Mouse (Mus musculus): ENCODE measurements around the gene Ubtd2.
"Not testable (repeated sequence)": the region's sequence is repeated elsewhere in the genome, so short reads cannot be mapped to it uniquely, and the experiment has no call there.

Gene Ubtd2

DNA sequence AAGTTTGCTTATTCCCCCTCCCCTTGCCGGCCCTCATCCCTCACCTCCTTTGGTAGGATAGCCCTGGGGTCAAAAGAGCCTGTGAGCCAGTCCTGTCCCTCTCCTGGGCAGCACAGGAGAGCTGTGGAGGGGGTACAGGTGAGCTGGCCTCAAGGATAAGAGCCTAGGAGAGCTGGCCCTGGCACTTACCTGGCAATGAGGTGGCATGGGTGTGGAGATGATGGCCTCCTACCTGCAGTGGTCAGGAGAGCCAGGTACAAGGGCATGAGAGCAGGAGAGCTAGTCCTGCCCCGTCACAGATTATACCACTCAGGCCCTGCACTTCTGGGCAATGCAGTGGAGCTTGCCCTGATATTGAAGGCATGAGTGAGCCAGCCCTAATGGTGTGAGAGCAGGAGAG is 9.1 kb downstream of the Ubtd2 start:
- DNase-seq (ENCODE audit: low read depth, low spot score), result no peak

- DNase-seq (ENCODE audit: low read depth, low spot score), result no peak
These were observed 16.8 kb downstream of the Ubtd2 start for GRCm38 (mm10) chr11:32471925-32472324.

GRCm38 (mm10) chr11:32474725-32475124 is 19.6 kb downstream of the Ubtd2 start:
- DNase-seq (ENCODE audit: low read depth, low spot score), result no peak

DNA sequence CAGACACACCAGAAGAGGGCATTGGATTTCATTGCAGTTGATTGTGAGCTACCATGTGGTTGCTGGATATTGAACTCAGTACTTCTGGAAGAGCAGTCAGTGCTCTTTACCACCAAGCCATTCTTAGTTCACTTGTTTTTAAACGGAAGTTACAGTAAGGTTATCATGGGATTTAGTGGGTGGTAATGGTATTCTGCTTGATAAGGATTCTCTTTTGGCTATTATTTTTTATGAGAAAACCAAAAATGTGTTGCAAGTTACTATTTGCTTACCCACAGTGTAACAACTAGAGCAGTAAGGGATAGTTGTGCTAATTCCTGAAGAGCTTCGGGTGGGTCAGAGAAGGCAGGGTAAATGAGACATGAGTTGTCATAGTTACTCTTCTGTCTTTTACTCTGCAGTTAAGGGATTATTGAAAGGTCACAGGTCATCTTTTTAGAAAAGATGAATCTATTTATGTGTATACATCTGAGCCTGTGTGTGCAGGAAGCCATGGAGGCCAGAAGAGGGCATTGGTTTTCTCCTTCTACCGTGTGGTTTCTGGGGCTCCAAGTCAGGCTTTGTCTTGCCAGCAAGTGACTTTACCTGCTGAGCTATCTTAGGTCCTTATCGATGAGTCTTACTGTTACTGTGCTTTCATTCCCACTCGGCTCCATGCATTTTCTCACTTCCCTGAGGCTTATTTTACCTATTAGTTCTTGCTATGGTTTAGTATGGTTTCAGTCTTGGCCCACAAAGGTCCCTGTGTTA is 20.5 kb downstream of the Ubtd2 start:
- no peak for DNase-seq (ENCODE audit: low read depth, low spot score)

- DNase-seq (ENCODE audit: low read depth, low spot score), result no peak
These were observed 26.4 kb downstream of the Ubtd2 start for GRCm38 (mm10) chr11:32481525-32481924.

- DNase-seq (ENCODE audit: low read depth, low spot score), result no peak
These were observed 30.1 kb downstream of the Ubtd2 start for GRCm38 (mm10) chr11:32485290-32485689.

DNA sequence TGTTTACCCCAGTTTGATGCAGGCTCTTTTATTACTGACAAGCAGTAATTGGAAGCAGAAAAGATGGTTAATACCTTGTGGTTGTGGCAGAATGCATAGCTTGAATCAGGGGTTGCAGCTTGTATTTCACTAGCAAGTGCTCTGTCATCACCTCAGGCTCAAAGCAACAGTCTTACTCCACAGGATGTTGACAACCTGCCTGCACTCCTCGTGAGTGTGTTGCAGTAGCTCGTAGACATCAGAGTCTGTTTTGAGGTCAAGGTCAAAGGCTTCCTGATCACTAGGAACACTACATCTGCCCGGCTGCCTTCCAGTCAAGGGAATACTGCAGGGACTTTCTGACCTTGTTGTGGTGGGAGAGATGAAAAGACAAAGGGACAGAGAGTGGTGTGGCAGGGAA is 31.5 kb downstream of the Ubtd2 start:
- DNase-seq (ENCODE audit: low read depth, low spot score), result no peak

- DNase-seq (ENCODE audit: low read depth, low spot score), result no peak
These were observed 32.3 kb downstream of the Ubtd2 start for GRCm38 (mm10) chr11:32487501-32487900.

GRCm38 (mm10) chr11:32488344-32488743 is 33.2 kb downstream of the Ubtd2 start:
- no peak for DNase-seq (ENCODE audit: low read depth, low spot score)

DNA sequence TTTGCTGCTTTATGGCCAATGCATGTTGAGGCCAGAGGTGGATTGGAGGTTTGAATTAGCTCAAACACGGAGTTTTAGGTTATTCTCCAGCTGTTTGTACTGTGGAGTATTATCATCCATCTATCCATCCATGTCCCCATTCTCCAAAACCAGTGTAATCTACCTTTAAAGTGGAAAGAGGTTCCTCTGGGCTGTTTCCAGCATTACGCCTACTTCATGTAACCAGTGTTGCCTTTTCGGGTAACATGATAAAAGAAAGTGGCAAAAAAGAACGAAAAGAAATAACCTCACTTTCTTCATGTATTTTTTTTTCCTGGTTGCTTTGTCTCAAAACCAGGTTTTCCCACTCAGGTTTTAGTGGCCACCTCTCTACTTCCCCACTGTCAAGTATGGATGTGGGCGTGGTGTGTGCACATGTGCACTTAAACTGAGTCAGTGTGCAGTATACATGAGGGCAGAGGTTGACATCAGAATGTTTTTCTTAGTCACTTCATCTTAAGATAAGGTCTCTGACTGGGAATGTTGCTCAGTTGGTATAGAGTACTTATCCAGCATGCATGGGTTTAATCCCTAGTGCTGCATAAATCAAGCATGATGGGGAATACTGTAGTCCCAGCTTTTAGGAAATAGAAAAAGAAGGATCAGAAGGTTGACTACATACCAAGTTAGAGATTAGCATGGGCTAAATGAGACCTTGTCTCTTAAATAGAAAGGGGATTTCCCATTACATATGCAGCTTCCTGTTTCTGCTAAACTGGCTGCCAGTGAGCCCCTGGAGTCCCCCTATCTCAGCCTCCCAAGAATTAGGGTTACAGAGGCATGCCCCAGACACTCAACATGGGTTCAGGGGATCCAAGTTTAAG is 33.9 kb downstream of the Ubtd2 start:
- no peak for DNase-seq (ENCODE audit: low read depth, low spot score)

- DNase-seq (ENCODE audit: low read depth, low spot score), result no peak
These were observed 35.9 kb downstream of the Ubtd2 start for GRCm38 (mm10) chr11:32491079-32491478.

DNA sequence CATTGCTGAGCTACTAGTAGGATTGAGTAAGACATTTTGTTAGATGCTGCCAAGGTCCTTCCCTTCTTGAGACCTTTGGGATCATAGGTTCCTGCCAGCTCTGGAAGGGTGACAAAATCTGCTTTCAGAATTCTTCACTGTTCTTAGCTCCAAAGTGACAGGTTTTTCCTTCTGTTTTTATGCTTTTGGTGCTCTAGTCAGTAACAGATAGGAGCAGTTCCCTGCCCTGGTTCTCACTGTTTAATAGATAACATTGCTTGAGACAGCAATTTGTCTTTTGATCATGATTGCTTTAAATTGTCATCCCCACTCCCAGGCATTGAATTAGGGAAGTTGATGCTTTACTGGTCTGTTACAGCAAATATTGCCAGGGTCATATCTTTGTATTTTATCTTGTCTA is 38.1 kb downstream of the Ubtd2 start:
- DNase-seq (ENCODE audit: low read depth, low spot score), result no peak

DNA sequence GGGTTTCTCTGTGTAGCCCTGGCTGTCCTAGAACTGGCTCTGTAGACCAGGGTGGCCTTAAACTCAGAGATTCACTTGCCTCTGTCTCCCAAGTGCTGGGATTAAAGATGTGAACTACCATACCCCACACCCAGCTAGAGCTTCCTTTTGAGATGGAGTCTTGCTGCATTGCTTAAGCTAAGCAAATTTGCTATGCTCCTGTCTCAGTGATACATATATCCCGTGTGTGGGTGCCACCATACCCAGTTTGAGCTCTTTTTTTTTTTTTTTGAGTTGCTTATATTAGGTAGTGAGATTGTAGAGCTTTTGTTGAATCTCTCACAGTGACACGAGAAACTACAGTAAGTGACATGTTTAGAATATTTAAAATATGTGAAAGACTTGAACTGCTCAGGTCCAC is 40.1 kb downstream of the Ubtd2 start:
- no peak for DNase-seq (ENCODE audit: low read depth, low spot score)

DNA sequence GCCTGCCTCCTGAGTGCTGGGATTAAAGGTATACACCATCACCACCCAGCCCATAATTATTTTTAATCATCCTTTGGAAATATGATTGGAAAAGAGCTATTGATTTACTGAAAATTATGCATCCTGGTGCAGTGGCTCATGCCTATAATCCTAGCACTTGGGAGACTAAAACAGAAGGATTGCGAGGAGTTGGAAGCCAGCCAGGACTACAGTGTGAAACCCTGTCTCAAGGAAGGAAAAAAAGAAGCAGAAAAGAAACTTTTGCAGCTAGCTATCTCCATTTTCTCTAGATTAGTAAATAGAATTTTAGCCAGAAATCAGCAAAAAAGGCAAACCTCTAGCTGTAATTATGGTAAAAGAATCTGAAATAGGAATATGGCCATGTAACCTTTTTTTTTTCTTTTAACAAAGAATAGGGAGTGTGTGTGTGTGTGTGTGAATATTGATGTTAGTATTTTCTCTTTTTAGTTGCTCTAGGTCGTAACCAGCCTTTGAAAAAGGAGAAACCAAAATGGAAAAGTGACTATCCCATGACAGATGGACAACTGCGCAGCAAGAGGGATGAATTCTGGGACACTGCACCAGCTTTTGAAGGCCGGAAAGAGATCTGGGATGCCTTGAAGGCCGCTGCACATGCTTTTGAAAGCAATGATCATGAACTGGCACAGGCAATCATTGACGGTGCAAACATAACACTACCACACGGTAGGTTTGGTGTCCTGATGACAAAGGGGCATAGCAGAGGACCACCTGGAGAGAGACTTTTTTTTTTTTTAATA is 43.8 kb downstream of the Ubtd2 start:
- no peak for DNase-seq (ENCODE audit: low read depth, low spot score)

DNA sequence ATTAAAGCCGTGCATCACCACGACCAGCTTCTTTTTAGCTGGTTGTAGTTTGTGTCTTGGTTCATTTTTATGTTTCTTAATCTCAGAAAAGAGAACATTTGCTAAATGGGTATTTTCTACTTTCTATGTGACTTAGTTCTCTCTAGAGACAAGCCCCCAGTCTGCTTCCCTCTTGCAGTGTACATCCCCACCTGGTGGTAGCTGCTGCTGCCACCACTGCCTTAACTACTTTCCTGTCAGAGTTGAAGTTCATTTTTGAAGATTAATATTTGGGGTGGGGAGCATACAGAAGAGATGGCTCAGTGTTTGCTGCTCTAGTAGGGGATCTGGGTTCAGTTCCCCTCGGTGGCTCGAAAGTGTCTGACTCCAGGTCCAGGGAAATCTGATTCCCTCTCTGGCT is 44.8 kb downstream of the Ubtd2 start:
- DNase-seq (ENCODE audit: low read depth, low spot score), result no peak

GRCm38 (mm10) chr11:32503711-32504110 is 48.5 kb downstream of the Ubtd2 start:
- DNase-seq (ENCODE audit: low read depth, low spot score), result no peak

DNA sequence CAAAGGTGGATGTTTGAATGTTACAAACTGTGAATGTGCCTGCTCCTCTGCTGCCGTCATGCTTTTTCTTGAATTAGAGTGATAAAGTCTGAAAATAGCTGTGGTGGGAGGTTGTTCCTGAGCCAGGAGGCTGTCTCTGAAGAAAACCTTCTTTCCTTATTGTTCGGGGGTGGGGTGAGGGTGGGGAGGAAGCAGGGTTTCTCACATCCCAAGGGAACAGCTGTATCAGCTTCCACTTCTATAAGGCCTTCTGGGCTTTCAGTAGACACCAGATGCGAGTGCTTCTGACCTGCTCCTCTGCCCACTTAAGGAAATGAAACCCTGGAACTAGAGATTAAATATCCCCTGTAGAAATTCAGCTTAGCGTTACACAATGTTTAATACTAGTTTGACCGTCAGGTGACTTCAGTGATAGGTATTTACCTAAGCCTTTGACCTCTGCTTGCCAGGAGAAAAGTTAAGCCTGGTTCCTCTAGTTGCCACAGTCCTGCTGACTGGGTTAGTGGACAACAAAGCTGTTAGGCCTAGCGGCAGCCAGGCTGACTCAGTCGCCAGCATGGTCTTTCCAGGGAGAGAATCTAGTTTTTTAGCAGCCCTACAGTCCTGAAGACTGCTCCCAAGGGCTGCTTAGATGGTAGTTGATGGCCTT is 50.0 kb downstream of the Ubtd2 start:
- no peak for DNase-seq (ENCODE audit: low read depth, low spot score)

- DNase-seq (ENCODE audit: low read depth, low spot score), result no peak
These were observed 55.8 kb downstream of the Ubtd2 start for GRCm38 (mm10) chr11:32510930-32511329.

DNA sequence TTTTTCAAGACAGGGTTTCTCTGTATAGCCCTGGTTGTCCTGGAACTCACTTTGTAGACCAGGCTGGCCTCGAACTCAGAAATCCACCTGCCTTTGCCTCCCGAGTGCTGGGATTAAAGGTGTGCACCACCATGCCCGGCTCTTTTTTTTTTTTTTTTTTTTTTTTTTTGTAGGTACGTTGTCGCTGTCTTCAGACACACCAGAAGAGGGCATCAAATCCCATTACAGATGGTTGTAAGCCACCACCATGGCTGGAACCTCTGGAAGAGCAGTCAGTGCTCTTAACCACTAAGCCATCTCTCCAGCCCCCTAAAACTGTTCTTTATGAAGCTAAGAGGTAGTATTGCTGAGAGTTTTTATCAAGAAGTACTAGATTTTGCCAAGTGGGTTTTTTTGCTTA is 59.7 kb downstream of the Ubtd2 start:
- not testable (repeated sequence) for DNase-seq (ENCODE audit: low read depth, low spot score)

DNA sequence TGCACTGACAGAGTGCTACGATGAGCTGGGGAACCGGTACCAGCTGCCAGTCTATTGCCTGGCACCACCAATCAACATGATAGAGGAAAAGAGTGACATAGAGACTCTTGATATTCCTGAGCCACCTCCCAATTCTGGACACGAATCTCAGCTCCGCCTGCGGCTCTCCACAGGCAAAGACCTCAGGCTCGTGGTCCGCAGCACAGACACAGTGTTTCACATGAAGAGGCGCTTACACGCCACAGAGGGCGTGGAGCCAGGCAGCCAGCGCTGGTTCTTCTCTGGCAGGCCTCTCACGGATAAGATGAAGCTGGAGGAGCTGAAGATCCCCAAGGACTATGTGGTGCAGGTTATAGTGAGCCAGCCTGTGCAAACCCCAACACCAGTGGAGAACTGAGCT is 60.9 kb downstream of the Ubtd2 start:
- no peak for DNase-seq (ENCODE audit: low read depth, low spot score)

- no peak for DNase-seq (ENCODE audit: low read depth, low spot score)
These were observed 61.9 kb downstream of the Ubtd2 start for GRCm38 (mm10) chr11:32516916-32517712.

Data from WW6 (cell line).